ENCODE assay signal across 8 mouse cellular contexts in genomic region chr3:37737407-37737806, GRCm38 (mm10). TPM values are rescaled to one million over a fixed set of nuclear protein-coding genes. Genes with fewer than 3 reads are reported as not detected.
DNase-seq lines count a peak whose midpoint lies in the region.

No protein-coding gene starts in this region.

- DNase-seq in adrenal gland, adult (ENCODE audit: inconsistent age in 2 of 2, low spot score in 1 of 2), result peak; percentile 80 to 81
- DNase-seq in adrenal gland, adult 8-10 months, result no peak
- DNase-seq in retina, postnatal 1 day, result peak; percentile 27
- DNase-seq in retina, embryonic 14.5 days (ENCODE audit: low spot score), result no peak
- DNase-seq in heart, postnatal 36 days, result peak; percentile 67 to 78
- peak; percentile 35 to 81 for DNase-seq in left cerebral cortex, postnatal 25 days (ENCODE audit: low spot score in 2 of 2)
- peak; percentile 64 for DNase-seq in skeletal muscle tissue, adult 2 months (ENCODE audit: low read depth, low spot score)
- DNase-seq in thymus, postnatal 25 days, result no peak

- intact Hi-C loops in heart, postnatal 36 days (cut with DNase I), result no loop called here
- intact Hi-C loops in left cerebral cortex, postnatal 25 days (cut with DNase I), result no loop called here

RNA-seq across cellular contexts. Expression of gene Gm5148, which starts 13.1 kb away (rescaled TPM):
- total RNA-seq in adrenal gland, adult 8-10 months (2022), result 1 to 10 TPM in 2 of 4 experiments, under 1 TPM in 2; 0.12 to 9.2 (median 4.2) TPM
- total RNA-seq in heart, postnatal 36 days (2021), result under 1 TPM in 1 of 2 experiments, not detected in 1; 0.16 TPM
- 1 to 10 TPM; 3.3 to 3.4 TPM for total RNA-seq in left cerebral cortex, postnatal 25 days (2021)

Comparison
In these comparisons a context has a peak if more than half of its experiments do, and no peak if none do; other contexts are left out.
1. DNase-seq: peak in adrenal gland, adult (2 of 2), retina, postnatal 1 day (single experiment), heart, postnatal 36 days (2 of 2), left cerebral cortex, postnatal 25 days (2 of 2) and skeletal muscle tissue, adult 2 months (single experiment); none in adrenal gland, adult 8-10 months (single experiment), retina, embryonic 14.5 days (single experiment) and thymus, postnatal 25 days (single experiment).